Mouse (Mus musculus): ENCODE measurements at regions not wholly inside any gene's neighbourhood (a gene's known extent, or its start where the extent isn't known, plus 50 kb on each side); places are given as distances from the start of the nearest gene placed in this dataset.
A peak's percentile ranks its signal among the peaks of the same experiment; 100 is the strongest.

- Histone ChIP-seq H3K9ac (no peak overlapping the region), H3K9me3 (ENCODE audit: control insufficient read depth, low read length) (no peaks in the 10 kb centered on the region), H3K36me3 (replicated peaks; ENCODE audit: control insufficient read depth, insufficient read depth) (no peaks in the 10 kb centered on the region), H3K27ac (no peak overlapping the region), H3K27me3 (ENCODE audit: control insufficient read depth, insufficient read depth, low read length) (no peaks in the 10 kb centered on the region), H3K4me3 (replicated peaks; ENCODE audit: low read length) (no peak overlapping the region), H3K4me2 (replicated peaks) (no peak overlapping the region), H3K4me1 (replicated peaks; ENCODE audit: control insufficient read depth, insufficient read depth, low read length) (no peaks in the 10 kb centered on the region)
- ATAC-seq (ENCODE audit: low FRiP score) = no peak
- no peak for DNase-seq (ENCODE audit: low spot score)
- 89% methylated on average over 2 of the region's 2 CpGs for WGBS
These were observed 363.0 kb downstream of the Mllt3 start for GRCm38 (mm10) chr4:87670167-87670566.

GRCm38 (mm10) chr4:87669480-87669879 lies 363.7 kb downstream of the Mllt3 start:
- no peak for ATAC-seq (ENCODE audit: low FRiP score)
- H3K4me2 ChIP-seq (replicated peaks) = no peak overlapping the region
- no peak overlapping the region for H3K9ac ChIP-seq
- H3K27me3 ChIP-seq (ENCODE audit: control insufficient read depth, insufficient read depth, low read length) = no peaks in the 10 kb centered on the region
- WGBS = 68% methylated on average over 1 of the region's 1 CpGs
- no peaks in the 10 kb centered on the region for H3K9me3 ChIP-seq (ENCODE audit: control insufficient read depth, low read length)
- no peaks in the 10 kb centered on the region for H3K4me1 ChIP-seq (replicated peaks; ENCODE audit: control insufficient read depth, insufficient read depth, low read length)
- H3K36me3 ChIP-seq (replicated peaks; ENCODE audit: control insufficient read depth, insufficient read depth) = no peaks in the 10 kb centered on the region
- H3K27ac ChIP-seq = no peak overlapping the region
- no peak overlapping the region for H3K4me3 ChIP-seq (replicated peaks; ENCODE audit: low read length)
- DNase-seq (ENCODE audit: low spot score) = no peak

GRCm38 (mm10) chr4:87668314-87668713 lies 364.9 kb downstream of the Mllt3 start:
- no peak overlapping the region for H3K27ac ChIP-seq
- no peaks in the 10 kb centered on the region for H3K9me3 ChIP-seq (ENCODE audit: control insufficient read depth, low read length)
- H3K27me3 ChIP-seq (ENCODE audit: control insufficient read depth, insufficient read depth, low read length) = no peaks in the 10 kb centered on the region
- WGBS = 44% methylated on average over 3 of the region's 3 CpGs
- no peak overlapping the region for H3K4me3 ChIP-seq (replicated peaks; ENCODE audit: low read length)
- no peak for DNase-seq (ENCODE audit: low spot score)
- no peaks in the 10 kb centered on the region for H3K36me3 ChIP-seq (replicated peaks; ENCODE audit: control insufficient read depth, insufficient read depth)
- H3K4me1 ChIP-seq (replicated peaks; ENCODE audit: control insufficient read depth, insufficient read depth, low read length) = no peaks in the 10 kb centered on the region
- H3K9ac ChIP-seq = no peak overlapping the region
- ATAC-seq (ENCODE audit: low FRiP score) = no peak
- no peak overlapping the region for H3K4me2 ChIP-seq (replicated peaks)

- H3K4me1 ChIP-seq (replicated peaks; ENCODE audit: control insufficient read depth, insufficient read depth, low read length) = no peaks in the 10 kb centered on the region
- no peaks in the 10 kb centered on the region for H3K36me3 ChIP-seq (replicated peaks; ENCODE audit: control insufficient read depth, insufficient read depth)
- ATAC-seq (ENCODE audit: low FRiP score) (peak; percentile 27; the same call in 1 of the 2 replicates), DNase-seq (ENCODE audit: low spot score) (no peak)
- 70% methylated on average over 5 of the region's 5 CpGs for WGBS
- no peak overlapping the region for H3K4me3 ChIP-seq (replicated peaks; ENCODE audit: low read length)
- H3K9ac ChIP-seq = no peak overlapping the region
- H3K9me3 ChIP-seq (ENCODE audit: control insufficient read depth, low read length) = no peaks in the 10 kb centered on the region
- H3K27ac ChIP-seq = no peak overlapping the region
- no peaks in the 10 kb centered on the region for H3K27me3 ChIP-seq (ENCODE audit: control insufficient read depth, insufficient read depth, low read length)
- H3K4me2 ChIP-seq (replicated peaks) = no peak overlapping the region
These were observed 365.5 kb downstream of the Mllt3 start for GRCm38 (mm10) chr4:87667556-87668154.

DNA sequence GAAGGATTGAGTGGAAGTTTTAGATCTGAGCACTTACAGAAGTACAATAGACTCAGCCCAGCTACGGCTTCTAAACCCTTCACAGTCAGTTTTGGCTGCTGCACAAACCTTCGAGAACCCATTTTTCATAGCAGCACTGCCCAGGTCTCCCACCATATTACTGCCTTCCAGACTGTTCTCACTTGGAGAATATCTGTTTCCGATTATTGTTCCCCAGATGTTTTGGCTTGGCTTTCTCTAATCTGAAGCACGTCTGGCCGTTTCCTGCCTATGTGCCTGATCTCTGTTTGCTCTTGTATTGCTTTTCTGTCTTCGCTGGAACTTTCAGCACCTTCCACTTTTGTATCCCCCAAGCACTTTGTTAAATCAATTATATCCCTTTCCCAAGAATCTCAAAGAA lies 368.0 kb downstream of the Mllt3 start:
- Histone ChIP-seq H3K4me3 (replicated peaks; ENCODE audit: low read length) (no peak overlapping the region), H3K4me2 (replicated peaks) (no peak overlapping the region), H3K36me3 (replicated peaks; ENCODE audit: control insufficient read depth, insufficient read depth) (no peaks in the 10 kb centered on the region), H3K27me3 (ENCODE audit: control insufficient read depth, insufficient read depth, low read length) (no peaks in the 10 kb centered on the region), H3K9me3 (ENCODE audit: control insufficient read depth, low read length) (no peaks in the 10 kb centered on the region), H3K27ac (no peak overlapping the region), H3K9ac (no peak overlapping the region), H3K4me1 (replicated peaks; ENCODE audit: control insufficient read depth, insufficient read depth, low read length) (no peaks in the 10 kb centered on the region)
- DNase-seq (ENCODE audit: low spot score) = no peak
- WGBS = 86% methylated on average over 6 of the region's 6 CpGs
- ATAC-seq (ENCODE audit: low FRiP score) = no peak

- H3K36me3 ChIP-seq (replicated peaks; ENCODE audit: control insufficient read depth, insufficient read depth) = no peaks in the 10 kb centered on the region
- DNase-seq (ENCODE audit: low spot score) (no peak), ATAC-seq (ENCODE audit: low FRiP score) (no peak)
- no peak overlapping the region for H3K27ac ChIP-seq
- no peak overlapping the region for H3K4me3 ChIP-seq (replicated peaks; ENCODE audit: low read length)
- no peak overlapping the region for H3K9ac ChIP-seq
- WGBS = 73% methylated on average over 2 of the region's 2 CpGs
- no peaks in the 10 kb centered on the region for H3K9me3 ChIP-seq (ENCODE audit: control insufficient read depth, low read length)
- H3K27me3 ChIP-seq (ENCODE audit: control insufficient read depth, insufficient read depth, low read length) = no peaks in the 10 kb centered on the region
- H3K4me2 ChIP-seq (replicated peaks) = no peak overlapping the region
- H3K4me1 ChIP-seq (replicated peaks; ENCODE audit: control insufficient read depth, insufficient read depth, low read length) = no peaks in the 10 kb centered on the region
These were observed 370.3 kb downstream of the Mllt3 start for GRCm38 (mm10) chr4:87662876-87663275.

- H3K4me3 ChIP-seq (replicated peaks; ENCODE audit: low read length) = no peak overlapping the region
- no peak overlapping the region for H3K4me2 ChIP-seq (replicated peaks)
- no peak overlapping the region for H3K9ac ChIP-seq
- H3K36me3 ChIP-seq (replicated peaks; ENCODE audit: control insufficient read depth, insufficient read depth) = no peaks in the 10 kb centered on the region
- ATAC-seq (ENCODE audit: low FRiP score) (no peak), DNase-seq (ENCODE audit: low spot score) (no peak)
- 25% methylated on average over 4 of the region's 4 CpGs for WGBS
- H3K27ac ChIP-seq = no peak overlapping the region
- H3K4me1 ChIP-seq (replicated peaks; ENCODE audit: control insufficient read depth, insufficient read depth, low read length) = 0 out of 2 replicates have a peak, but pooled peaks cover 5% of the 10 kb centered on the region
- H3K9me3 ChIP-seq (ENCODE audit: control insufficient read depth, low read length) = no peaks in the 10 kb centered on the region
- no peaks in the 10 kb centered on the region for H3K27me3 ChIP-seq (ENCODE audit: control insufficient read depth, insufficient read depth, low read length)
These were observed 374.8 kb downstream of the Mllt3 start for GRCm38 (mm10) chr4:87658316-87658715.

DNA sequence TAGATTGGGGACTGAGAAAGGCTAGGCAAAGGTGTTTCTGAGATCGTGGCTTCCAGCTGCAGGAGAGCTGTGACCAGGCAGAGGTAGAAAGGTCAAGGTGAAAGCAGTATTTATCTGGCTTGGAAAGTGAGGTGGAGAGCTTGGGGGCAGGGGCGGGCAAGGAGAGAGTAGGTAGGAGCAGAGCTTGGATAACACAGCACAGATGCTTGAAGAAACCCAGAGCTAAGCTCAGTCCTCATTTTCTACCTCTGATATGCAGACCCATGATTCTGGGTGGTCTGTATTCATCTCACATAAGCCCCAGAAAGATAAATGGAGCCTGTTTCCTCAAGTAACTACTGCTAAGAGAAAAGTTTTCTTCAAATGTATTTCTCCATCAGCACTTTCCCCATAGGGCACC lies 375.3 kb downstream of the Mllt3 start:
- no peak for DNase-seq (ENCODE audit: low spot score)
- 0 out of 2 replicates have a peak, but pooled peaks cover 5% of the 10 kb centered on the region for H3K4me1 ChIP-seq (replicated peaks; ENCODE audit: control insufficient read depth, insufficient read depth, low read length)
- no peaks in the 10 kb centered on the region for H3K36me3 ChIP-seq (replicated peaks; ENCODE audit: control insufficient read depth, insufficient read depth)
- 62% methylated on average over 2 of the region's 2 CpGs for WGBS
- no peaks in the 10 kb centered on the region for H3K9me3 ChIP-seq (ENCODE audit: control insufficient read depth, low read length)
- no peak for ATAC-seq (ENCODE audit: low FRiP score)
- no peaks in the 10 kb centered on the region for H3K27me3 ChIP-seq (ENCODE audit: control insufficient read depth, insufficient read depth, low read length)
- no peak overlapping the region for H3K4me3 ChIP-seq (replicated peaks; ENCODE audit: low read length)
- H3K9ac ChIP-seq = no peak overlapping the region
- H3K27ac ChIP-seq = no peak overlapping the region
- H3K4me2 ChIP-seq (replicated peaks) = no peak overlapping the region

DNA sequence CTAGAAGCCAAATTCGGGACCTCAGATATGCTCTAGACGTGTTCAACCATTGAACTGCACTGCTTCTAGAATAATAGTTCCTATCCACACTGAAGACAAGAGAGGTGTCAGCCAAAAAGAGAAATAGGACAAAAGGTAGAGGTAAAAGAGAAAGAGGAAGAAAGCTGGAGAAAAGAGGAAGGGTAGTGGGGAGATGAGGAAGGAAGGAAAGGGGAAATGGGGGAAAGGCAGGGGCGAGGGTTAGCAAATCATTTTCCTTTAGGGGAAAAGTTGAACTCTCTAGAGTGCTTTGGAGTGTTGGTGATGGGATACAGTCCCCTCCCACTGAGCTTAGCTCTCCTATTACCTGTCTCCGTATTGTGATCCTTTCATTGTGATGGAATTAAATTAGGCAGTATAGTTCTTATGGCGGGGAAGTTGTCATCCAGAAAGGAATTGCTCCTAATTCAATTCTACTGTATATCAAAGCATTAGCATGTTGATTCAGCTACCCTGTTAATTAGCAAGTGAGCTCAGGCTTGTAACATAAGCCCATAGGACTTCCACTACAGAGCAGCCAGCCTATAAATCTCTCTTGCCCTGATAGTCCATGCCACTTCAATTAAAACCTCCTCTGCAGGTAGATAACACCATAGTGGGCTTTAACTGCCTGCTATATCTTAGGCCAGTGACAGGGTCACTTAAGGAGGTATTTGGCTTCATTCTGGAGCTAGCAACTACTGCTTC lies 379.6 kb downstream of the Mllt3 start:
- DNase-seq (ENCODE audit: low spot score) (no peak), ATAC-seq (ENCODE audit: low FRiP score) (no peak)
- H3K4me3 ChIP-seq (replicated peaks; ENCODE audit: low read length) = no peak overlapping the region
- no peaks in the 10 kb centered on the region for H3K36me3 ChIP-seq (replicated peaks; ENCODE audit: control insufficient read depth, insufficient read depth)
- H3K27me3 ChIP-seq (ENCODE audit: control insufficient read depth, insufficient read depth, low read length) = no peaks in the 10 kb centered on the region
- no peaks in the 10 kb centered on the region for H3K9me3 ChIP-seq (ENCODE audit: control insufficient read depth, low read length)
- no peak overlapping the region for H3K27ac ChIP-seq
- WGBS = 75% methylated on average over 5 of the region's 5 CpGs
- H3K4me1 ChIP-seq (replicated peaks; ENCODE audit: control insufficient read depth, insufficient read depth, low read length) = peaks cover 7% of the 10 kb centered on the region
- no peak overlapping the region for H3K4me2 ChIP-seq (replicated peaks)
- no peak overlapping the region for H3K9ac ChIP-seq
